Mouse (Mus musculus) testis, adult 2 months (tissue): ENCODE measurements at regions not wholly inside any gene's neighbourhood (a gene's known extent, or its start where the extent isn't known, plus 50 kb on each side); places are given as distances from the start of the nearest gene placed in this dataset.

Experiments
- CTCF ChIP-seq: fragments of 200-500 bp; IDR thresholded peaks from 2 replicates; pipeline ENCODE4 v1.5.1; 2012; ENCODE audit warnings: low read depth, mild to moderate bottlenecking, inconsistent platforms, low read length, moderate library complexity; ENCODE audit not compliant: control insufficient read depth, insufficient read depth, insufficient replicate concordance
- POLR2A ChIP-seq: fragments of 200-500 bp; IDR thresholded peaks from 2 replicates; pipeline ENCODE4 v1.6.1; 2012; ENCODE audit warnings: low read depth, mild to moderate bottlenecking, inconsistent platforms, low read length, moderate library complexity; ENCODE audit not compliant: control insufficient read depth

DNA sequence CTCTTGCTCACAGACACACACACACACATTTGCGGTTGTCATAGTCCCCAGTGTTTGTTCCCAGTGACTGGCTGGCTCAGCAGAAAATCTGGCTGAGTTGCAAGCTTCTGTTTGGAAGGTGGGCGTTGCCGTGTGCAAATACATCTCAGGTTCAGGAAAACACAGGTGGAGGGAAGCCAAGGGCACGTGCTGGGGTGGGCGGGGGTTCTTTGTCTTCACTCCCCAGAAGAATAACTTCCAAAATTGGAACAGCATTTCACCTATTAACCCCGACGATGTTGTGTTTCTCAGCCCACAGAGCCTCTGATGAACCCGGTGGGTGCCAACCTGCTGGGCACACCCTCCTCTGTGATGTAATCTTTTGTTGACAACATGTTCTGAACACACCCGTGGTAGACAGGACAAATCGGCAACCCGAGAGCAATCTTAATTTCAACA is 82.3 kb upstream of the Ubl3 start:
- no peak for TF ChIP-seq POLR2A
- no peak for TF ChIP-seq CTCF
